Mouse (Mus musculus) bone marrow, adult 2 months (tissue): ENCODE results near the gene Wasl.

ENCODE experiments used
- CTCF ChIP-seq: fragments of 200-500 bp; IDR thresholded peaks from 2 replicates; pipeline ENCODE4 v1.5.1; 2011; ENCODE audit warnings: low read length, control low read depth; ENCODE audit not compliant: control insufficient read depth, insufficient read depth
- POLR2A ChIP-seq: fragments of 200-500 bp; IDR thresholded peaks from 2 replicates; pipeline ENCODE4 v1.6.1; 2011; ENCODE audit warnings: low read depth, mild to moderate bottlenecking, control low read depth, low read length, borderline replicate concordance; ENCODE audit not compliant: control insufficient read depth

- no peak for TF ChIP-seq CTCF
- TF ChIP-seq POLR2A, result no peak
These were observed 99.9 kb downstream of the Wasl start for GRCm38 (mm10) chr6:24564886-24565285.
